Mouse (Mus musculus) spleen, postnatal 4 days (tissue): Measurements from ENCODE around the gene Mybph.
"Not testable (repeated sequence)": the region's sequence is repeated elsewhere in the genome, so short reads cannot be mapped to it uniquely, and the experiment has no call there.

Experiments used
- DNase-seq, 2 experiments: peaks; one replicate each; pipeline ENCODE4 v3.0.0; 2022; ENCODE audit warnings: low spot score in 2 of 2

Mybph gene

GRCm38 (mm10) chr1:134233681-134234454 is 40.6 kb downstream of the Mybph start:
- no peak for DNase-seq

- no peak for DNase-seq
These were observed 41.5 kb downstream of the Mybph start for GRCm38 (mm10) chr1:134234455-134235390.

GRCm38 (mm10) chr1:134235391-134235921 is 42.2 kb downstream of the Mybph start, which contains the start of gene Adora1:
Adora1 (minus strand) TSS chr1:134235431.
- DNase-seq, result no peak

- DNase-seq, result no peak
These were observed 42.9 kb downstream of the Mybph start for GRCm38 (mm10) chr1:134236142-134236541.

GRCm38 (mm10) chr1:134237438-134237837 is 44.2 kb downstream of the Mybph start:
- DNase-seq, result no peak

GRCm38 (mm10) chr1:134240701-134241100 is 47.5 kb downstream of the Mybph start:
- DNase-seq, result no peak

GRCm38 (mm10) chr1:134241298-134241697 is 48.0 kb downstream of the Mybph start:
- no peak for DNase-seq

GRCm38 (mm10) chr1:134242286-134242685 is 49.0 kb downstream of the Mybph start:
- DNase-seq, result no peak

- DNase-seq, result no peak
These were observed 50.3 kb downstream of the Mybph start for GRCm38 (mm10) chr1:134243505-134243904.

GRCm38 (mm10) chr1:134243948-134244914 is 51.0 kb downstream of the Mybph start:
- DNase-seq, result peak; percentile 78 to 92

- no peak for DNase-seq
These were observed 51.9 kb downstream of the Mybph start for GRCm38 (mm10) chr1:134245004-134245717.

GRCm38 (mm10) chr1:134246590-134246989 is 53.3 kb downstream of the Mybph start:
- no peak for DNase-seq

GRCm38 (mm10) chr1:134249681-134250080 is 56.4 kb downstream of the Mybph start:
- not testable (repeated sequence) for DNase-seq
